Mouse (Mus musculus) kidney, embryonic 16.5 days (tissue): Measurements from ENCODE around the gene Chka. TPM values are rescaled to one million over a fixed set of nuclear protein-coding genes. Genes with fewer than 3 reads are reported as not detected.

Experiments
- ATAC-seq: fragments of 200-750 bp; cut with Nextera tagmentation; 2 replicates; pipeline ENCODE4 v1.8.0; 2017; ENCODE audit warnings: moderate TSS enrichment; ENCODE audit not compliant: low FRiP score, low TSS enrichment
- H3K27ac ChIP-seq: fragments of 300-500 bp; sonication (generic); 2 replicates; pipeline ENCODE4 v1.5.1; 2014; ENCODE audit warnings: low read length
- H3K27me3 ChIP-seq: fragments of 300-500 bp; sonication (generic); 2 replicates; pipeline ENCODE4 v1.6.1; 2014; ENCODE audit warnings: low read length, control low read depth, mixed read lengths; ENCODE audit not compliant: insufficient read depth
- H3K36me3 ChIP-seq: fragments of 300-500 bp; sonication (generic); 2 replicates; pipeline ENCODE4 v1.6.1; 2014; ENCODE audit warnings: low read length, control low read depth, mixed read lengths; ENCODE audit not compliant: insufficient read depth
- H3K4me1 ChIP-seq: fragments of 300-500 bp; sonication (generic); 2 replicates; pipeline ENCODE4 v1.6.1; 2014; ENCODE audit warnings: low read length, control low read depth, mixed read lengths; ENCODE audit not compliant: insufficient read depth
- H3K4me2 ChIP-seq: fragments of 300-500 bp; sonication (generic); replicated peaks from 2 replicates; pipeline ENCODE4 v1.6.1; 2014; ENCODE audit warnings: low read depth, low read length
- H3K4me3 ChIP-seq: fragments of 300-500 bp; sonication (generic); 2 replicates; pipeline ENCODE4 v1.5.1; 2014; ENCODE audit warnings: mild to moderate bottlenecking, low read length
- H3K9ac ChIP-seq: fragments of 300-500 bp; sonication (generic); replicated peaks from 2 replicates; pipeline ENCODE4 v1.6.1; 2014; ENCODE audit warnings: low read length
- H3K9me3 ChIP-seq: fragments of 300-500 bp; sonication (generic); 2 replicates; pipeline ENCODE4 v1.6.1; 2016; ENCODE audit warnings: low read length, control low read depth
- WGBS: fragments of 180-500 bp; shearing (Covaris S2); extraction: QIAGEN DNeasy Blood & Tissue Kit; methylation state at CpG from one replicate; pipeline ENCODE4 v1.1.7; 2014; 5-methylcytosine and 5-hydroxymethylcytosine counted together
- polyA plus RNA-seq: library from polyadenylated mRNA; unstranded; fragments of >200 nt; fragmentation: Nextera tagmentation; extraction: Ambion mirVana; gene quantifications from 2 replicates; pipeline ENCODE4 v1.2.1, GENCODE M21; 2015

Chka gene
- polyA plus RNA-seq, 1 experiment from 2014 or later, result 58.0 TPM

DNA sequence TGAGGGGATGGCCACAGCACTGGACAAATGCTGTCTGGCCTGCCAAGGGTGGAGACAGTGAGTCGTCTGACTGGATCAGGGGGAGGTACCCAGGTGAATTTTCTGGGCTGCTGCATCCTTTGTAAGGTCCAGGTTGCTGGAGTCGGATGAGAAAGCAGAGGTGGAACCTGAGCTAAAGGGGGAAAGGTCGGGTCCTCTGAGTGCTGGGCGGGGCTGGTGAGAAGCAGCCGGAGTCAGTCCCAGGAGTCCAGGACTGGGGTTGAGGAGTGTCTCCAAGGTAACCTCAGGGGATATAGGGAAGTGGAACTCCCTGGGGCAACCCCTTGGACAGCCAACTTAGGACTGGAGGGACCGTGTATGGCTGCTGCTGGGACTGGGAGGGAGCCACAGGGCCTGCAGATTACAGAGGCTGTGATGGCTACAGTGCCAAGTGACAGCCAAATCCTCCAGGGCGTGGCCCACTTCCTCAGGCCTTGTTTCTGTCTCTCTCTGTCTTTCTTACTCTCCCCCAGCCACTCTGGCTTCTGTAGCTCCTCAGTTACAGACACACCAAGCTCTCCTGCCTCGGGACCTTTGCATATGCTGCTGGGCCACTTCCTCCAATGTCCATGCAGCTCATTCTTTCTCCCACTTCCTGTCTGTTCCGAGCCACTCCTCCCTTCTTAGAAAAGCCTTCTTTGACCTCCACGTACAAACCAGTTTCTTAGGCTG is 71.2 kb downstream of the Chka start:
- no peak for ATAC-seq
- WGBS, result 54% methylated on average over 10 of the region's 10 CpGs

DNA sequence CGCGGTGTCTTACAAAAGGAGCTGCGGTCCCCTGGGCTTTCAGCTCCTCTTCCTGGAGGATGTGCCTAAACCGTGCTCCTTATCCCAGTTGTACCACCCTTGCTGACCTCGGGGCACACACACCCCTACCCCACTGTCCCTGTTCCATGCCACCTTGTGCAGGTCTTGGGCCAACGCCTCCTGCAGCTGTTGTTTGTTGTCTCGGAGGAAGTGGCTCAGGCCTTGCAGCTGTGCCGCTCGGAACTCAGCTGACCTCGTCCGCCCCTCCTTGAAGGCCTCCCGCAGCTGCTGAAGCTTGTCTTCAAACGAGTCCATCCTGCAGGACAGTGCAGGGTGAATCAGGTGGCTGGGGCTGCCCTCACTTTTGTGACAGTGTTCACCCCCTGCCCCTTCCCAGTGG is 72.0 kb downstream of the Chka start:
- 0 out of 2 replicates have a peak, but pooled peaks have one; percentile 9 for ATAC-seq
- Histone ChIP-seq H3K9me3 (no peaks in the 10 kb centered on the region), H3K27ac (peak overlapping the region; percentile 65), H3K27me3 (no peaks in the 10 kb centered on the region), H3K36me3 (no peaks in the 10 kb centered on the region), H3K4me3 (no peak overlapping the region), H3K9ac (no peak overlapping the region), H3K4me2 (no peak overlapping the region), H3K4me1 (peaks cover 12% of the 10 kb centered on the region)
- 25% methylated on average over 13 of the region's 13 CpGs for WGBS

More for the DNA sequence above, 71.2 kb downstream of the Chka start:
- no peak overlapping the region for H3K4me3 ChIP-seq
- peak overlapping the region; percentile 65 for H3K27ac ChIP-seq
- no peaks in the 10 kb centered on the region for H3K36me3 ChIP-seq
- no peak overlapping the region for H3K4me2 ChIP-seq
- H3K9me3 ChIP-seq, result no peaks in the 10 kb centered on the region
- no peaks in the 10 kb centered on the region for H3K27me3 ChIP-seq
- peaks cover 12% of the 10 kb centered on the region for H3K4me1 ChIP-seq
- 0 out of 2 replicates have a peak overlapping the region, but pooled peaks have one; percentile 12 for H3K9ac ChIP-seq

DNA sequence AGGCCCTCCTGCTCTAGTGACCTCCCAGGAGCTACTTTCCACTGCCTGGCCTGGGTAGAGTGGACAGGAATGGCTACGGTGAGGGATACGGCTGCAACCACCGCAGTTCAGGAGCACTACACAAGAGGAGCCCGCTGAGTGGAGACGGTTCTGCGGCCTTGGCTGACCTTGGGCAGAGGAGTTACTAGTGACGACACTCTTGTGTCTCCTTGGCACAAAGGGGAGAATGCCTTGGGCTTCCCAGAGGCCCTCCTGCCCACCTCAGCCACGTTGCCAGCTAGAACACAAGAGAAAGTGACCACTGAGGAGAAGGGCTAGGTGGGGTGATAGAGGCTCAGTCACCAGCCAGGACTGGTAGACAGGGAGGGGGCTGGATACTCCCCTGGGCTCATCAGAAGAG is 72.6 kb downstream of the Chka start:
- Histone ChIP-seq H3K9me3 (no peaks in the 10 kb centered on the region), H3K27me3 (no peaks in the 10 kb centered on the region), H3K4me3 (no peak overlapping the region), H3K4me1 (peaks cover 14% of the 10 kb centered on the region), H3K9ac (no peak overlapping the region), H3K36me3 (no peaks in the 10 kb centered on the region), H3K27ac (peak overlapping the region; percentile 65; the same call in 1 of the 2 replicates), H3K4me2 (no peak overlapping the region)
- 0 out of 2 replicates have a peak, but pooled peaks have one; percentile 22 for ATAC-seq
- WGBS, result 70% methylated on average over 8 of the region's 8 CpGs

DNA sequence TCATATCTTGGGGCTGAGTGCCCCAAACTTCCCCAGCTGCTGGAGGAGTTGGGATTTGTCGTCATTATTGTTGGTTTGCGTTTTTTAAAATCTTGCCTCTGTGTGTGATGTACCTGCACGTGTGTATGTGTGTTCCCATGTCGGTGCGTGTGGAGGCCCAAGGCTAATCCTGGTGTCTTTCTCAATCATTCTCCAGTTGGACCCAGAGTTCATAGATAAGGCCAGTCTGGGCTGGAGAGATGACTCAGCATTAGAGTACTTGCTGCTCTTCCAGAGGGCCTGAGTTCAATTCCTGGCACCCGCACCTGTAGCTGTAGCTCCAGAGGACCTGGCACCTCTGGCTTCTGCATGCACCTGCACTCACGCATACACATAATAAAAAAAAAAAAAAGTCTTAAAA is 73.3 kb downstream of the Chka start:
- Histone ChIP-seq H3K27me3 (no peaks in the 10 kb centered on the region), H3K4me1 (peaks cover 21% of the 10 kb centered on the region), H3K36me3 (no peaks in the 10 kb centered on the region), H3K9me3 (no peaks in the 10 kb centered on the region), H3K4me2 (no peak overlapping the region), H3K9ac (no peak overlapping the region), H3K4me3 (no peak overlapping the region), H3K27ac (no peak overlapping the region)
- no peak for ATAC-seq
- WGBS, result 93% methylated on average over 7 of the region's 7 CpGs

DNA sequence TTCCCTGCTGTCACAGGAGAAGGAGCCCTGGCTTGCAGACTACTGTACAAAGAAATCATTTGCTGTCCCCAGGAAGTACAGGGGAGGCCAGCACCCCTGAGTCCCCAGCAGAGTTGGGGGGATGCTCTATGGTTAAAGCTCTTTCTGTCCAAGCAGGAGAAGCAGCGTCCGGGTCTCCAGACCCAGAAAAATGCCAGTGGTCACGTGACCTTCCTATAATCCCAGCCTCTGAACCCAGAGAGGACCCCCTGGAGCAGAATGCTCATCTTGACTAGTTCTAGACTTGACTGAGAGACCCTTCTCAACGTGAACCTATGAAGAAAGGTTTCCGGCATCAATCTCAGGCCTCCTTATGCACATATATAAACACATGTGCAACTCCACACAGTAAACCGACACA is 74.3 kb downstream of the Chka start:
- Histone ChIP-seq H3K27ac (no peak overlapping the region), H3K4me1 (peaks cover 31% of the 10 kb centered on the region), H3K27me3 (no peaks in the 10 kb centered on the region), H3K36me3 (no peaks in the 10 kb centered on the region), H3K4me3 (no peak overlapping the region), H3K9me3 (no peaks in the 10 kb centered on the region), H3K9ac (no peak overlapping the region), H3K4me2 (no peak overlapping the region)
- ATAC-seq, result no peak
- WGBS, result 82% methylated on average over 6 of the region's 6 CpGs

DNA sequence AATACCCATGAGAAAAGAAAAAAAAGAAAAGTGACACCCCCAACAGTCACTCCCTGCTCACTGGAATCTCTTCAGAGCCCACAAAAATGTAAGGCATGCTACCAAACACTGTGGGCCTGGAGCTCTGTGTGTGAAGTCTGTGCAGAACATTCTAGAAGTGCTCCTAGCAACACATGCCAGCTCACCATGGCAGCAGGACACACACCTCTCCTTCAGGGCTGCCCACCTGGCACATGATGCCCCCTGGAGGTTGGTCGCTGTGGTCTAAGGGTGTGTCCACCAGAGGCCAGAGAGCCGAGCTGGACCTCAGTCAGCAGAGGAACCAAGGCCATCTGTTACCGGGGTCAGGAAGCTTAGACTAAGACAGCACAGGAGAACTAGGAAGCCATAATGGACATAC is 74.7 kb downstream of the Chka start:
- Histone ChIP-seq H3K4me2 (no peak overlapping the region), H3K4me1 (peaks cover 33% of the 10 kb centered on the region), H3K36me3 (no peaks in the 10 kb centered on the region), H3K9me3 (no peaks in the 10 kb centered on the region), H3K9ac (no peak overlapping the region), H3K27me3 (no peaks in the 10 kb centered on the region), H3K27ac (no peak overlapping the region), H3K4me3 (no peak overlapping the region)
- ATAC-seq, result no peak
- 52% methylated on average over 3 of the region's 3 CpGs for WGBS

DNA sequence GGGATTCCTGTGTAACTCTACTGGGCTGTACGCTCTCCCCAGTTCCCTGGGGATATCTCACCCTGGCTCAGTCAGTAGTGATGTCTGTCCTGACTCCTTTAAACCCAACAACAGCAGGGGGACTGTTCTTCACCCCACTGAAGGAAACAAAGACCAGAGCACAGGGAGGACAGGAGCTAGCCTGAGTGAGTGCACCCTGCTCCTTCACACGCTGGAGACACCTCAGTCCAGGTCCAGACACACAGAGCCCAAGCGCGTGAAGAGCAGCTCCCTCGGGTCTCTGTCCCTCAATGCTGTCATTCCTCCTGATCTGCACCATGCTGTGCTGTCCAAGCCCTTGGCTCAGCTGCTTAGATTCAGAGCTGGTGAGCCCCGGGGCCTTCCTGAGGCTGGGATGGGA is 75.1 kb downstream of the Chka start:
- Histone ChIP-seq H3K4me3 (no peak overlapping the region), H3K36me3 (no peaks in the 10 kb centered on the region), H3K9ac (no peak overlapping the region), H3K27ac (no peak overlapping the region), H3K9me3 (no peaks in the 10 kb centered on the region), H3K4me1 (peaks cover 33% of the 10 kb centered on the region), H3K4me2 (no peak overlapping the region), H3K27me3 (no peaks in the 10 kb centered on the region)
- whole genome bisulfite sequencing, result 65% methylated on average over 6 of the region's 6 CpGs
- no peak for ATAC-seq

DNA sequence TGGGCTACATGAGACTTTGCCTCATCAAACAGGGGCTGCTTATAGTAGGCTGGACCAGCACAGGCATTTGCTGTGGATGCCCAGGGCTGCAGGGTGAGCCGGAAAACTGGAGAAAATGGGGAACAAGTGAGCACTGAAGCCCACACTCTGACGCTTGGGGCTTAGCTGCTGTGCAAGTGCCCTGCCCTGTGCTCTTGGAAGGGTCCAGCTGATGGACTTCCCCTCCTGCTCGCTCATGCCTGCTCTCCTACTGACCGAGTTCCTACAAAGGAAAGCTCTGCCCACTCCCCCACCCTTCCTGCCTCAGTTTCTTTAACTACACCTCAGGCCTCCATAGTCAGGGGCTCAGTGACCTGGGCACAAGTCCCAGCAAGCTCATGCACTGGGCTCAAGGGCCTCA is 76.4 kb downstream of the Chka start:
- 84% methylated on average over 4 of the region's 4 CpGs for WGBS

DNA sequence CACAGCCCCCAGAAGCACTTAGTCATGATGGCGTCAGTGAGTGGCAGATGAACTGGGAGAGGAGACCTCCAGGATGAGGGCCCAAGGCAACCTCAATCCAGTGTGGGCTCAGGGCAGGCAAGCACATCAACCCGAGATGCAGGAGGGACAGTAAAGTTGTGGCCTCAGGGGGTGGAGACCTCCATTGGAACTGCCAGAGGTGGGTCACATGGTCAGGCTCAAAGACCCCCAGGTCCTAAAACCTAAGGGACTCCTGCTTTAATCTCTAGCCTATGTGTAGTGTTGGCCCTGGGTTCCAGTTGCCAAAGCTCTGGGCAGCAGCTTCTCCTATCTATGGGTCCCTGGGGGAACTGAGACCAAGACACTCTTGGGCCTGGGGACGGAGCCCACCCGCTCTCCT is 77.2 kb downstream of the Chka start:
- H3K4me3 ChIP-seq, result no peak overlapping the region
- H3K4me1 ChIP-seq, result peaks cover 26% of the 10 kb centered on the region
- peak overlapping the region; percentile 80 for H3K27ac ChIP-seq
- no peaks in the 10 kb centered on the region for H3K27me3 ChIP-seq
- no peak for ATAC-seq
- H3K36me3 ChIP-seq, result no peaks in the 10 kb centered on the region
- no peaks in the 10 kb centered on the region for H3K9me3 ChIP-seq
- H3K4me2 ChIP-seq, result no peak overlapping the region
- H3K9ac ChIP-seq, result no peak overlapping the region
- WGBS, result 86% methylated on average over 4 of the region's 4 CpGs

More for the DNA sequence above, 76.4 kb downstream of the Chka start:
- Histone ChIP-seq H3K4me1 (peaks cover 33% of the 10 kb centered on the region), H3K4me2 (no peak overlapping the region), H3K27ac (no peak overlapping the region), H3K4me3 (no peak overlapping the region), H3K36me3 (no peaks in the 10 kb centered on the region), H3K27me3 (no peaks in the 10 kb centered on the region), H3K9ac (no peak overlapping the region), H3K9me3 (no peaks in the 10 kb centered on the region)
- no peak for ATAC-seq

DNA sequence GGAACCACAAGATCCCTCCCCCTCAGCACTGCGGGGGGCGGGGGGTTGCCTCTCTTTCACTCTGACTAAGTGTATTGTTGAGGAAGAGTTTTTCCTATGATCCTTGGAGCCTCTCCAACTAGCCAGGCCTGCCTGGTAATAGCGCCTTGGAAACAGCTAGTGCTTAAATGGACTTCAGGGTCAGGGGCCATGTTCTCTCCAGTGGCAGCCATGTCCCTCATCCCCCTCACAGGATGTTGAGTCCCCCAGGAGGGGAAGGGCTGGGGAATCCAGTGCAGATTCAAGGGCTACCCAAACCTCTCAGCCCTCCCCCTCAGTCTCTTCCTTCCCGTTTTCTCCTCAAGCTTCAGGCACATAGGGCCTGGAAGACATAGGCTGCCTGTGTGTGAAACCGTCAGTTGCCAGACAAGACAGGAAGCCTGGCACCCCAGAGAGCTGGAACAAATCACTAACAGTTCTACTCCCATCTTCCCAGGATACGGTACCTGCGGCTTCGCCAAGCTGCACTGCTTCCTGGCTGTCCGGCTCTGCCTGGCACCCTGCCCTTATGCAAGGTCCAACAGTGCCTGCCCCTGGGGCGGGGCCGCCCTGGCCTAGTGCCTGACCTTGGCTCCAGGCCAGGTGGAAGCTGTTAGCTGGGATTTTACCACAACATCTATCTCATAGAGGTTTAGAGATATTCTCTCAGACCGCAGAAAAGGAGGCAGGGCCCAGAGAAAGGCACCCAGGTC is 77.8 kb downstream of the Chka start, which contains the start of gene Aldh3b1:
Gene Aldh3b1 (minus strand): TSS at position 598 of the 731 bp plus-strand sequence.
- H3K9ac ChIP-seq, result 0 out of 2 replicates have a peak within 1 kb of the TSS, but pooled peaks have one; percentile 32
- H3K4me3 ChIP-seq, result no peak within 1 kb of the TSS
- H3K36me3 ChIP-seq, result no peaks in the 10 kb centered on the region
- 42% methylated on average over 12 of the region's 12 CpGs for WGBS
- no peaks in the 10 kb centered on the region for H3K9me3 ChIP-seq
- no peaks in the 10 kb centered on the region for H3K27me3 ChIP-seq
- ATAC-seq, result peak; percentile 67
- H3K4me1 ChIP-seq, result peaks cover 21% of the 10 kb centered on the region
- H3K27ac ChIP-seq, result peak within 1 kb of the TSS; percentile 80
- H3K4me2 ChIP-seq, result no peak within 1 kb of the TSS
